29 mouse cellular contexts compared by ENCODE assay signal in the genomic region with DNA sequence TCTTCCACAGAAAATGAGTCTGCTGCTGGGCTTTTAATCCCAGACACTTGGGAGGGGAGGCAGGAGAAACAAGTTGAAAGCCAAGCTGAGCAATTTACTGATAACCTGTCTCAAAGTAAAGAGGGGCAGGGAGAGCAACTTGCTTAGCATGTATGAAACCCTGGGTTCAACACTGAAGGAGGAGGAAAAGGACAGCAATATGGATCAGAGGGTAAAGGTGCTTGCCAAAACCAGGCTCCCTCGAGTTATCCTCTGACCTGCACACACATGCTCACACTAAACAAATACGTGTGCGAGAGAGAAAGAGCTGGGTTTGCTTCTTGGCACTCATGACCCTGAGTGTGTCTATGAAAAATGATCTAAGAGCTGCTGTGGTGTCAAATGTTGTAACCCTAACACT.
"Had no signal": no experiment of that assay in that cellular context is flagged by ENCODE, and none has a peak within 500 bp of the region (broad histone marks: within the 10 kb centered on the region; RNA-seq: fewer than 3 reads in every experiment).

No protein-coding gene starts in this region.

- H3K27ac ChIP-seq: heart, embryonic 13.5 days; heart, embryonic 15.5 days; hindbrain, embryonic 10.5 days; hindbrain, embryonic 12.5 days; hindbrain, embryonic 13.5 days; hindbrain, embryonic 14.5 days; hindbrain, embryonic 15.5 days; hindbrain, postnatal 0 days; intestine, embryonic 15.5 days; kidney, embryonic 15.5 days; kidney, postnatal 0 days; layer of hippocampus, adult 2 months; left cerebral cortex, adult 2 months had no signal

- H3K9me3 ChIP-seq: heart, embryonic 12.5 days; heart, embryonic 13.5 days; heart, embryonic 15.5 days; hindbrain, embryonic 10.5 days; hindbrain, embryonic 12.5 days; hindbrain, embryonic 13.5 days; hindbrain, embryonic 15.5 days; intestine, embryonic 15.5 days; kidney, embryonic 15.5 days had no signal

- DNase-seq: heart, postnatal 10 days; heart, postnatal 14 days; heart, postnatal 36 days; kidney, adult 11 months; kidney, adult 18-20 months; kidney, adult 2 months; kidney, adult 8-10 months; kidney, adult 9 months; kidney, postnatal 10 days; kidney, postnatal 14 days; kidney, postnatal 25 days; kidney, postnatal 36 days; kidney, postnatal 4 days; layer of hippocampus, adult 9-11 months; layer of hippocampus, postnatal 36 days had no signal

- H3K27me3 ChIP-seq: heart, embryonic 12.5 days; heart, embryonic 13.5 days; heart, embryonic 15.5 days; hindbrain, embryonic 12.5 days; hindbrain, embryonic 13.5 days; hindbrain, embryonic 15.5 days; intestine, embryonic 15.5 days; kidney, embryonic 15.5 days had no signal

- H3K4me3 ChIP-seq: heart, embryonic 12.5 days; heart, embryonic 13.5 days; heart, embryonic 15.5 days; hindbrain, embryonic 10.5 days; hindbrain, embryonic 12.5 days; hindbrain, embryonic 13.5 days; hindbrain, embryonic 15.5 days; intestine, embryonic 15.5 days; kidney, embryonic 15.5 days; layer of hippocampus, adult 2 months; left cerebral cortex, adult 2 months had no signal
